Mouse (Mus musculus): ENCODE results near the gene Zfand3. TPM values are rescaled to one million over a fixed set of nuclear protein-coding genes. Genes with fewer than 3 reads are reported as not detected.

Zfand3 gene
- total RNA-seq, 2 experiments from 2014 or later = 114 to 122 TPM

DNA sequence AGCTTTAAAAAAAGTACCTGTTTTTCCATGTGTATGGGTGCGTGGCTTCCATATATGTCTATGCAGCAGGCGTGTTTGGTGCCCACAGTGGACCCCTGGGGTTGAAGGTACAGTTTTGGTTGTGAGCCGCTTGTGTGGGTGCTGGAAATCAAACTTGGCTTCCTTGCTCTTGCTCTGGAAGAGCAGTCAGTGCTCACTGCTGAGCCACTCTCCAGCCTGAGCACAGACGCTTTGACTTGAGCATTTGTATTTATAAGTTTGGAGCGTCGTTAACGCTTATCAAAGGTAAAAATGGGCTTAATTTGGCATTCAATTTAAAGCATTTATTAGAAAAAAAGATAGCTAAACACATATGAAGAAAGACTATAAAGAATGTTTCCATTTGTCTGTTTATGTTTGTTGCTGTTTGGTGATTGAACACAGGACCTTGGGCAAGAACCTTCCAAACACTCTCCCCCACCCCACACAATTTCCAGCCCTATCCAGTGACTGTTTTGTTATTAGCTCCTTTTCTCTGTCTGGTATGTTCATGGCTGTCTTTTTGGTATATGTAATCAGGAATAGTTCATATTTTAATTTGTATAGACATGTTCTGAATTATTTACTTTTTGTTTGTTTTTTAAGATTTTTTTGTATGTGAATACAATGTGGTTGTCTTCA lies 38.8 kb downstream of the Zfand3 start:
- intact Hi-C loops (cut with DNase I) = no loop called here

DNA sequence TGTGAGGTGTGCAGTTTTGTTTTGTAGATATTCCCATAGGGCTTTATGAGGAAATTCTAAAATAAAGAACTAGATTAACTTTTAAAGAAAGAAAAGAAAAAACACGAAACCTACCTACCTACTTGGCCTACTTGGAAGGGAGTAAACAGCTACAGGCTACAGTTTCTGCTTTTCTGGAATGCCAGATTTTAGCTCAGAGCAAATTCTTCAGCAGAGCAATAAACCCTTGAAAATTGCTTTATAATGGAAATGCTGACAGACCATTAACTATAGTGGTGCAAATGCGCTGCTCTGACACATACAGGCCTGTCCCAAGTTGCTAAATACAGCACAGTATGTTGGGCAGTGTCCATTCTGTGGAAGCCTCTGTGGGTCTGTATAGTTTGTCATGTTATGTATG lies 40.6 kb downstream of the Zfand3 start:
- intact Hi-C loops (cut with DNase I) = no loop called here
- DNase-seq (ENCODE audit: low spot score in 2 of 2) = no peak

More for the DNA sequence above, 38.8 kb downstream of the Zfand3 start:
- DNase-seq (ENCODE audit: low spot score in 2 of 2) = no peak

DNA sequence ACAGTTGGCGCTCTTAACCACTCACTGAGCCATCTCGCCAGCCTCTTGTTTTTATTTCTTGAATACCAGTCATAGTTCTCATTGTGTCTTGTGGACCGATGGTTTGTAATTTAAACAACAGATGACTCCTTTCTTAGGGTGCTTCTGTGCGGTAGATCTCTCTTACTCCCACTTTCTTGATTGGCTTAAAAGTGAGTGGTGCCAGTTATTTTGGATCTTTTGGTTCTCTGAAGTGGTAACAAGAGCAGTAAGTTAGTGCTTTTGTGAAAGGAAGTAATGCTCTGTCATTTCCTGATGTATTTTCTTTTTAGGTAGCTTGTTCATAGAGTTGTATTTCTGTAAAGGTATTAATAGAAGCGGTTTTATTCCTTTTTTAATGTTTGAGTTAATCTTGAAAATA lies 42.1 kb downstream of the Zfand3 start:
- no peak for DNase-seq (ENCODE audit: low spot score in 2 of 2)
- intact Hi-C loops (cut with DNase I) = no loop called here

DNA sequence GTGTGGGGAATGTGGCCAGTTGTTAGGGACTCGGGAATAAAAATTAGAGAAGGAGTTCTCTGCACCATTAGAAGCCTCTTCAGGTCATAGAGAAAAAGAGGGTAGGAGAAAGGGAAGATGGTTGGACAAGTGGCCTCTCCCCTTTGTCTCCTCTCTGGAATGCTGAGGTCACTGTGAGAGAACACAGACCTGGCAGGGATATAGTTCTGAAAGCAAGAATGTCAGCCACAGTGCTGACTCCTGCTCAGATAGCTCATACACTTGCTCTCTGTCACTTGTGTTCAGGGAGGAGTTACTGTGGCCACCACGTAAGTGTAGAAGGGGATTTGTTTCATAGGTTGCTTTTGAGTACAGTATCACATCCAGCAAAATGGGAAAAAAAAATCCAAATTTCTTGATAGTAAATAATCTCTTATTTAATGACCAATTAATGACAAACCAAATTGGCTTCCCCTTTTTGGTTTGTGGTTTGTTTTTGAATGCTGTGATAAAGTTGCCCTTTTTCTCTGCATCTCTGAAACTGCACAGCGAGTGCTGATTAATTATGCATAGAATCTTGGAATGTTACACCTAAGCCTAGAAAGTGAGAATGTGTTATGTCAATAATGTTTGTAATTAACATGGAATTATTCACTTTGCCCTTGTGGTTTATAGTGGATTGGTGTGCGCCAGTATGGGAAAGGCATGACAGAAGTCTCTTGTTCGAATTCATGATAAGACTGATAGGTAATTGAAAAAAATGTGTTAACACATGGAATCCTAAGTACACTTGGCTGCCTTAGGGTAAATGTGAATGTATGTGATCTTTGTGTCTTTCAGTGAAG lies 47.2 kb downstream of the Zfand3 start:
- DNase-seq (ENCODE audit: low spot score in 2 of 2) = no peak
- intact Hi-C loops (cut with DNase I) = no loop called here

DNA sequence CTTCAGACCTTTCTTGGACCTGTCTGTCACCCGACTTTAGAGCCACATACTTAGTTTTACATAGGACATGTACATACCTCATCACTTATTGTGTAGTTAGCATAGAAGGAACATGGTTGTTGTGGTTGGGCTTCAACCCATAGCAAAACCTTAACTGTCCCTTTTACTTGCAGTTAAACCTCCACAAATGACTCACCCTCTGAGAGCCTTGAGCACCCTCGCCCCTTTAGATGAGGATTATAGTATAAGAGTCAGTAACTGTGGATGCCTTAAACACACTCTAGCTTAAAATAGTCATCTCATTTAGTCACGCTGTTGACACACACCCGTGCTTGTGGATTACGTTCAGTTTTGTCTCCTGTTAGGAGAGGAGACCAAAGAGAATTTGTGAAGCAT lies 47.8 kb downstream of the Zfand3 start:
- intact Hi-C loops (cut with DNase I) = no loop called here
- DNase-seq (ENCODE audit: low spot score in 2 of 2) = no peak

DNA sequence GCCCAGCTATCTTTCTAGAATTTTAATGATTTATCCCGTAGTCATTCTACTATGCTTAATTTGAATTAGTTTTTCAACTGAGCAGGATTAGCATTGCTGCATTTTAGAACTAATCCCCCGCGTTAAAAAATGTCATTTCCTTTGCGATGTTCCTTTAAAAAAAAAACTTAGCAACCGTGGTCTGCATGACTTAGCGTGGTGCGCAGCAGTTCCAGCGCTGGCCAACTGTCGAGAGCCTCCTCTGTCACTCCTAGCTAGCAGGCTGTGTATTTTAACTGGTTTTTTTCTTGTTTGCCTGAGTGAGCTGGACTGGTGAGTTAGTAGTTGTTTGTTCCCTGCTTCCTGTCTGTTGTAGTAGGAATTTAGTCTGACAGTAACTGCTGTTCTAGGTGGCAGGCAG lies 48.9 kb downstream of the Zfand3 start:
- peak in 1 of 2 experiments; percentile 78 for DNase-seq (ENCODE audit: low spot score in 2 of 2)
- intact Hi-C loops (cut with DNase I) = no loop called here

DNA sequence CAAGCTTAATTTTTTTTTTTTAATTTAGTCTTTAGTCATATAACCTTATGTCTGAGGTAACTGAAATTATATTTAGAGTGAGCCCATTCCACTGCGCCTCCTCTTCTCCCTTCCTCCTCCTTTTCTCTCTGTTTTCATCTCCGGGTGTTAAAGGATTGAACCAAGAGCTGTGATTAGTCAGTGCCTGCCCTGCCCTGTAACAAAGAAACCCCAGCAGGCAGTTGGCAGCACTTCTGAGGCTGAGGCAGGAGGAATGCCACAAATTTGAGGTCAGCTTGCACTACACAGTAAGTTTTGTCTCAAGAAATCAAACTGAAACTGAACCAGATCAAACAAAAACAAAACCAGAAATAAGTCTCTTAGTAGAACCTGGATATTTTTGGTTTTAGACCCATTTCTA lies 49.3 kb downstream of the Zfand3 start:
- intact Hi-C loops (cut with DNase I) = no loop called here
- peak in 1 of 2 experiments; percentile 44 for DNase-seq (ENCODE audit: low spot score in 2 of 2)

DNA sequence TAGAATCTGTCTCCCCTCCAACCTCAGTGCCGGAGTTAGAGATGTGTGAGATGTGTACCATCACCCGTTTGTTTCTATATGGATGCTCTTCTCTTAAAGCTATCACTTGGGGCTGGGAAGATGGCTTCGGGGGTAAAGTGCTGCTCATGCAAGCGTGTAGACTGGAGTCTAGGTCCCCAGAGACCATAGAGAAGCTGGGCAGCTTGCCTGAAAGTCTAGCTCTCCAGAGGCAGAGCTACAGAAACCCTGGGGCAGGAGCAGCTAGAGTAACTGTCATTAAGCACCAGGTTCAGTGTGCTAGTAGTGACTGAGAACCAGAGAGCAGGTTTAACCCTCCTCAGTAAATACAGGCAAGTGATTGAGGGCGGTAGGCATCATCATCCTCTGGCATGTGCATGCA lies 51.7 kb downstream of the Zfand3 start:
- intact Hi-C loops (cut with DNase I) = no loop called here
- DNase-seq (ENCODE audit: low spot score in 2 of 2) = no peak

DNA sequence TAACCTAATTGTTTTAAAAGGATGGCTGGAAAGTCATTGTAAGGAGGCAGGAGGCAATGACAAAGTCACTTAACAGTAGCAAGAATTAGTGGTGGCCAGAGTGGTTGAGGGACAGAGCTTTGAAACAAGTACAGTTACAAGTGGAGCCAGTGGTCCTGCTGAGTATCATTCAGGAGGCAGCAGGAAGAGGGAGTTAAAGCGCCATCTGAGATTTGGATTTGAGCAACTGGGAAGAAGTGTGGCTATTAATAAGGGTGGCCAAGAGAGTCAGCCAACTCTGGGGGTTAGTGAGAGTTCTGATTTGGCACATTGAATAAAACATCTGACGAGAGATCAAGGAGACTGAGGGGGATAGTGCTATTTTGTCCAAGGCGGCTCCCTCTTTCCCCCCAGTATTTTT lies 54.1 kb downstream of the Zfand3 start:
- intact Hi-C loops (cut with DNase I) = no loop called here
- no peak for DNase-seq (ENCODE audit: low spot score in 2 of 2)

DNA sequence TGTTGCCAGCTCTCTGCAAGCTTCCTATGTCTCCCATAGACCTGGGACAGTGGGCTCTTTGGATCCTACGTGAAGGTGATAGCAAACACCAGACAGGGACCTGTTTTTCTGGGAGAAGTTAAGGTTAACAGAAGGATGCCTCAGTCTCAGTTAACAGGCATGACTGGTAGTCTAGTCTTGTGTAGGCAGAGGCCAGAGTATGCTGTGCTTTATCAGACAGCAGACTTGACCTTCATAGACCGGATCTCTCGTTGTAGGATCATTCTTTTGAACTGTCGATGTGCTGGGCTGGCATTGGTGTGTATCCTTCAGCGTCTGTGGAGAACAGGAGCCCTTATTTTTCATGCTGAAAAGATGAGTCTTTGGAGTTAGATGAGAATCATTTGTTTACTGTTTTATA lies 54.5 kb downstream of the Zfand3 start:
- no peak for DNase-seq (ENCODE audit: low spot score in 2 of 2)
- intact Hi-C loops (cut with DNase I) = no loop called here

DNA sequence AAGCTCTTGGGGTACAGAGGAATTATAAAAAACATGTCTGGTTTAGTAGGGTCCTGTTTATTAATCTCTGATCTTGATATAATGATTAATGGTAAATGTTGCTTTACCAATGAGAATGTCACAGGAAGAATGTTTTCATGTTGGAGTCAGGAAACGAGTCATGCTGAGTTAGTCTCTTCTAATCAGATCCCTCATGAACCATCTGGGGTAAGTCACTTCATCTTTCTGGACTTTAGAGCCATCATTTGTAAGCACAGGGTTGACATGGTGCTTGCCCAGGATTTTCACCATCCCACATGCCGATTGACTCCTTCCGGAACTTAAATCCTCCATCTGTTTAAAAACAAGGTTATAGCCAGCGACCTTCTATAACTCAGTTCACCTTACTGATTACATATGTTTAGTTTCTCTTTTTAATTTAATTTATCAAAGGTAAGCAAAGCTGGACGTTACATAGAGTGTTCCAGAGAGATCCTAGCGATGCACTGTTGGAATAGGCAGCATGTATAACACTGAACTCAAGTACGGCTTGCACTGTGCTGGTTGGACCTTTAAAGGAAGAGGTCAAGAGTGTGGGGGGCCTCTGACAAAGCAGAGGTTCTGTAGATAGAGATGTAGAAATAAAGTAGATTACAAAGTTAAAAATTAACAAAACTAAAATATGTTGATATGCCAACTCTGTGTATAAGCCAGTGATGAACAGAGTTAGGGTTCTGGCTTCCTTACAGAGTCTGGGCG lies 56.7 kb downstream of the Zfand3 start:
- DNase-seq (ENCODE audit: low spot score in 2 of 2) = no peak
- intact Hi-C loops (cut with DNase I) = no loop called here

DNA sequence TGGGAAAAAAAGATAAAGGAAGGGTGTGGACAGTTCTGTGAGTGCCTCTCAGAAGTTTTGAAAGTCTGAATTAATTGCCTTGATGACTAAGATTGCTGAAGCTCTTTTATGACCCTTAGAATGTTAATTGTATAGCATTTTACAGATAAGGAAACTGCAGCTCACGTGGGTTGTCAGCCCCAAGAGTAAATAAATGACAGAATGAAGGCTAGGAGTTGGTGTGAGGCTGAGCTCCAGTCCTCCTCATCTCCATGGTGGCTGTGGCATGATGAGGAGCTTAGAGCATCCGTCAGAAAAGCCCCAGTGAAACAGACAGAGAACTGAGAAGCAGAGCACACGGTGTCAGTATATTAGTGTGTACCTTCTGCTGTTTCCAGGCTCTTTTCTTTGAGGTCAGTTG lies 59.3 kb downstream of the Zfand3 start:
- intact Hi-C loops (cut with DNase I) = no loop called here
- no peak for DNase-seq (ENCODE audit: low spot score in 2 of 2)

DNA sequence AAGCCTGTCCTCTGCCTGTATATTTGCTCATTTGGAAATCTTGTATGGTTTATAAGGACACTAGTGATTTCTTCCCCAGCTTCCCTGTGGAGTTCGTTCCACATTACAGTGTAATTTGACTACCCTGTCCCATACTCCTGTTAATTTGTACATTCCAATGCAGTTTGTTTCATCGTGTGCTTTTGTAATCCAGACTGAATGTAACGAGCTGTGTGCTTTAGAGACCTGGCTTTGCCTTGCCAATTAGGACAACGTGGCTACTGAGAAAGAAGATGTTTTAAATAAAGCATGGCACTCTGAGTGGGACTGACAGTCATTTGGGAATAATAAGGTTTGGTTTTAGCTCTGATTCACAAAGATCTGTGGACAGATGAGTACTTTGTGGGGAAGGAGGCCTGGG lies 60.2 kb downstream of the Zfand3 start:
- intact Hi-C loops (cut with DNase I) = no loop called here

DNA sequence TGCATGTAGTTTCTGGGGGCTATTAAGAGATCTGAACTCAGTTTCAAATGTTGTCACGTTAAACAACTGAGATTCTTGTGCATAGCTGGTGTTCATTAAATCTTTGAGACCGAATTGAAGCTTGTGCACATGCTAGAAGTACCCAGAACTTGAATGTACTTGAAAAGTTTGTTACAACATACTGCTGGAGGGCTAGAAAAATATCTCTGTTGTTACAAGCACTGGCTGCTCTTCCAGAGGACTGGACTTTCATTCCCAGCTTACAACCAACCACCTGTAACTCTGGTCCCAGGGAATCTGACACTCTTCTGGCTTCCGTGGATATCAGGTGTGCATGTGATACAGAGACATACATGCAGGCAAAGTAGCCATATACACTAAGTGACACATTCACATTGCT lies 65.2 kb downstream of the Zfand3 start:
- DNase-seq (ENCODE audit: low spot score in 2 of 2) = no peak
- intact Hi-C loops (cut with DNase I) = no loop called here

More for the DNA sequence above, 60.2 kb downstream of the Zfand3 start:
- DNase-seq (ENCODE audit: low spot score in 2 of 2) = no peak

DNA sequence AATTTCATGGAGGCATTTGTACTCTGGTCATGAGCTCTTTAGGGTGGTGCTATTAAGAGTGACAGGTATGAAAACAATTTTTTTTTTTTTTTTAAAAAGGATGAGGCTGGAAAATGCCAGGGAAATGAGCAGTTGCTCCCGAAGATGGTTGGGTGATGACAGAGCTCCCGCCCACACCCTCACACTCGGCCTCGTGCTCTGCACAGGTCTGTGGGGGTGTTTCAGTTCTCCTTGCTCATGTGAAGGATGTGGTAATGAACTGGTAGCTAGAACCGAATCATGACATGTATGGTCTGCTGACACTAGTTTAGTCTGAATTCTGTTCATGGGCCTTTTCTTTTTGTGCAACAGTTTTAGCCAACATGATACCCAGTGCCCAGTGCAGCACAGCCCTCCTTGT lies 66.1 kb downstream of the Zfand3 start:
- intact Hi-C loops (cut with DNase I) = no loop called here
- DNase-seq (ENCODE audit: low spot score in 2 of 2) = peak in 1 of 2 experiments; percentile 77

DNA sequence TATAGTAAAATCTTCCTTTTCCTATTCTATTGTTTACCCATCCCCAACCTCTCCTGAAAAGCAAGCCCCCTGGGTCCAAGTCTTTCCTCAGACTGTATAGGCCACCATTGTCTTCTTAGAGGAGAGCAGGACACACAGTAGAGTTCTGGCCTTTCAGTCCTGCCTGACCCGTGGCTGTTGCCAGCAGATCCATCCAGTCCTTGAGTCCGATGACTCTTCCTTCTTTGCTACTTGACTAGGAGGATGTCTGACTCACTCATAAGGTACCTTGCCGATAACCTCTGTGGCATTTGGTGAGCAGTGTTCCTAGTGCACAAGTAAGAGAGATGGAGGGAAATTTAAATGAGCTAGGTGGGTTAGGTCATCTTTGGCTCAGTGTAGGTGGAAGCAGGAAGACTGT lies 68.1 kb downstream of the Zfand3 start:
- intact Hi-C loops (cut with DNase I) = no loop called here
- DNase-seq (ENCODE audit: low spot score in 2 of 2) = no peak

DNA sequence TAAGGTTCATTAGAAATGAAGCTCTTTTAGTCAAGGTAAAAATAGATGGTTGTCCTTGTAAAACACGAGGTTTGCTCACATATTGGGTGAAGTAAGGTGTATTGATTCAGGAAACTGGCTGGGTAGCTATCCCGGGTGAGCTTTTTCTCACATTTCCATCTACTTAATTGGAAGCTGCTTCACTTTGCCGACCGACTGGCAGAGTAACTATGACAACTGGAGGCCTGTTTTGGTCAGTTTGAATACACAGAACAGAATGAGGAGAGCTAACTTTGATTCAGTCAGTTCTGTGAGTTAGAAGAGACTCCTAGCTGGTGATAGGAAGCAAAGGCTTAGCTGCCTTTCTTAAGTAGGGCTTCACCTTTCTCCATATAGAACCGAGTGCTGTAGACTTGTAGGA lies 71.4 kb downstream of the Zfand3 start:
- intact Hi-C loops (cut with DNase I) = no loop called here
- no peak for DNase-seq (ENCODE audit: low spot score in 2 of 2)

DNA sequence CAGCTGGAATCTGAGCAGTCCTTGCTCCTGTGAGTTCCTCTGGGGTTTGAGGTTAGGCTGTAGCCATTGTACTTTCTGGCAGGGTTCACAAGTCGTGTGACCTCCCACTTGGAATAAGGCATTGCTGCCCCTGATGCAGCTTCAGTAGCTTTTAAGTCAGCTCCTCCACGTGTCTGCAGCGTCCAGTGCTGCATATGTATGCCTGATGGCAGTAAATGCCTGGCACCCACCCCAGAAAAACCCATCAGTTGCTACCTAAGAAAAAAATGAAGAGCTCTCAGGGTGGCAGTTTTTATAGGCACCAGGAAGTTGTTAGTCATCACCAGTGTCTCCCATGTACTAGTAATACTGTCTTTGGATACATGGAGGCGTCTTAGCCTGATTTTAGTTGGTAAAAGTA lies 79.5 kb downstream of the Zfand3 start:
- intact Hi-C loops (cut with DNase I) = no loop called here
- peak; percentile 54 to 92 for DNase-seq (ENCODE audit: low spot score in 2 of 2)

DNA sequence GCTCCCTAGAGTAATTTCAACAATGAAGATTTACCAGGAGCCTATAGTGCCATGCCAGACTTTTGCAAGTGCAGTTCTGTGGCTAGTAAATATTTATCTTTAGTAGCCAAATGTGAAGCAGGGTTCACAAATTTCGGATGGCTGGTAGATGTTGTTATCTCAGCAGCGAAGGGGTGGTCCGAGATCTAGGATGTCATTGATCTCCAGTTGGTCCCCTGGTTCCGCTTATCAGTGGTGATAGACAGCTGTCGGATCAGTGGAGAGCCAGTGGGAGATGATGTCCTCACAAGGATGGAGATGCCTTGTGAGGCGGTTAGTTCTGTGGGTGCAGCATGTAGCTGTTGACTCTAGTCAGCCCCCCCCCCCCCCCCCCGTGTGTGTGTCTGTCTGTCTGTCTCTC lies 82.2 kb downstream of the Zfand3 start:
- intact Hi-C loops (cut with DNase I) = no loop called here
- DNase-seq (ENCODE audit: low spot score in 2 of 2) = no peak

DNA sequence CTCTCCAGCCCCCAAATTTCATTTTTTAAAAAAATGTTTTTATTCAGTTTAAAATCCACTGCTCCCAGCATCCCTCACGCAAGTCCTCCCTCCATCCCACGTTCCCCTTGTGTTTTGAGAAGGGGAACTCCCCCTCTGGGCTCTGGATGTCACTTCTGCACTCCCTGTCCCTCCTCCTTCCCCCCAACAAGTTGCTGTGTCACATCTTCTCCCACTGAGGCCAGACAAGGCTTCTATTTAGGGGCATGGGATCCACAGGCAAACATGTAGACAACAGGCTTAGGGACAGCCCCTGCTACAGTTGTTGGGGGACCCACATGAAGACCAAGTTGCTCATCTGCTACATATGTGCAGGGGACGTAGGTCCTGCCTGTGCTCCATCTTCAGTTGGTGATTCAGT lies 83.9 kb downstream of the Zfand3 start:
- DNase-seq (ENCODE audit: low spot score in 2 of 2) = no peak
- intact Hi-C loops (cut with DNase I) = no loop called here

DNA sequence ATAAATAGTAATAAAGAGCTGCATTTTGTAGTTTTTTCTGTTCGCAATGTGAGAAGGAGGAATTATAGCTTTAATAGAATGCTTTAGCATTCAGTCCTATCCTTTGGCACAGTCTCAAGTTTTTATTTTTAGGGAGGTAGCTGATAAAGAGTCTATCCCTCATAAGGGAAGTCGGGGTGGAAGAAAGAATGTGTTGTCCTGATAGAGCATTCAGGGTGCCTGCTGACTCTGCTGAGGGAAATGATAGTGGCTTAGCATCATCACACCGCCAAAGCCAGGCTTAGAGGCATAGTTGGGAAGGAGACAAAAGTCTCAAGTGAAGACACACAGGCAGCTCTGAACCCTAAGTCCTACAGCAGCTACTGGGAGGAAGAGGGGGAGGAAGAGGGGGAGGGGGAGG lies 85.9 kb downstream of the Zfand3 start:
- DNase-seq (ENCODE audit: low spot score in 2 of 2) = no peak

More for the DNA sequence above, 85.9 kb downstream of the Zfand3 start:
- intact Hi-C loops (cut with DNase I) = no loop called here
